Mouse (Mus musculus) brown adipose tissue, adult 24 weeks (tissue): Measurements from ENCODE around the gene Phf23. TPM values are rescaled to one million over a fixed set of nuclear protein-coding genes. Genes with fewer than 3 reads are reported as not detected.

Experiments
- H3K27ac ChIP-seq: fragments of 200-500 bp; replicated peaks from 2 replicates; pipeline ENCODE4 v1.5.1; 2012; ENCODE audit warnings: low read depth, mild to moderate bottlenecking, low read length
- H3K4me1 ChIP-seq: fragments of 200-500 bp; 2 replicates; pipeline ENCODE4 v1.6.1; 2012; ENCODE audit warnings: low read length, mixed read lengths; ENCODE audit not compliant: control insufficient read depth, insufficient read depth, insufficient read length
- H3K4me3 ChIP-seq: fragments of 200-500 bp; 2 replicates; pipeline ENCODE4 v1.5.1; 2012; ENCODE audit warnings: low read depth, mild to moderate bottlenecking, low read length, moderate library complexity; ENCODE audit not compliant: insufficient read depth
- polyA plus RNA-seq: library from polyadenylated mRNA; stranded (reverse); fragments of >200 nt; gene quantifications from 2 replicates; pipeline ENCODE4 v1.2.4, GENCODE M21; 2012; ENCODE audit not compliant: missing spikeins, insufficient read depth, insufficient read length

Gene Phf23
- polyA plus RNA-seq, 1 experiment = 24.2 TPM

DNA sequence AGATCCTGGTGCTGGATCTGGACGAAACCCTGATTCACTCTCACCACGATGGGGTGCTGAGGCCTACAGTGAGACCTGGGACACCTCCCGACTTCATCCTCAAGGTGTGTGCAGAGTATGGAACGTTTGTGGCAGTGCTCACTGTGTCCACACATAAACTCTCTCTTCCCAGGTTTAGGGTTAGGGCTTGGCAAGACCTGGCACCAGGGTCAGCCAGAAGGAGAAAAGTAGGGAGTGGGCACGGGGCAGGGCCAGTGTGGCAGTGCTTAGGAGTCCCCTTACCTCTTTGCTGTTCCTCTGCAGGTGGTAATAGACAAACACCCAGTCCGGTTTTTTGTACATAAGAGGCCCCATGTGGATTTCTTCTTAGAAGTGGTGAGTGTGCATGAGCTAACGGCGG is 11.1 kb upstream of the Phf23 start:
- Histone ChIP-seq H3K4me3 (no peak overlapping the region), H3K27ac (no peak overlapping the region), H3K4me1 (peaks cover 9% of the 10 kb centered on the region)

DNA sequence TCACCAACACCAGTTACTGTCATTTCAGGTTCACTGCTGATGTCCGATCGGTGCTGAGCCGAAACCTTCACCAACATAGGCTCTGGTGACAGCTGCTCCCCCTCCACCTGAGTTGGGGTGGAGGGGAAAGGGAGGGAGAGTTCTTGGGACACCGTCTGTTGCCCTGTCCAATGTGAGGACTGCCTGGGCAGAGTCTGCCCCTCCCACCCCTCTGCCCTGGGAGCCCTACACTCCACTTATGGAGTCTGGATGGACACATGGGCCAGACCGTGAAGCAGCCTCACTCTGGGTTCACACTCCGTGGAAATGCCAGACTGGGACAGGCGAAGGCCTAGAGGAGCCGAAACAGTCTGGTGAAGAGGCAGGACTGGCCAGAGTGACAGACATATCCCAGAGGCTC is 5.6 kb upstream of the Phf23 start:
- Histone ChIP-seq H3K27ac (peak overlapping the region; percentile 26; the same call in 1 of the 2 replicates), H3K4me3 (no peak overlapping the region), H3K4me1 (peaks cover 6% of the 10 kb centered on the region)

GRCm38 (mm10) chr11:69990850-69991691 is 4.5 kb upstream of the Phf23 start, which contains the start of gene Gabarap:
Gene Gabarap (plus strand): TSS chr11:69991143.
- H3K27ac ChIP-seq = peak within 1 kb of the TSS; percentile 97
- peaks cover 6% of the 10 kb centered on the region for H3K4me1 ChIP-seq
- H3K4me3 ChIP-seq = peak within 1 kb of the TSS; percentile 93

DNA sequence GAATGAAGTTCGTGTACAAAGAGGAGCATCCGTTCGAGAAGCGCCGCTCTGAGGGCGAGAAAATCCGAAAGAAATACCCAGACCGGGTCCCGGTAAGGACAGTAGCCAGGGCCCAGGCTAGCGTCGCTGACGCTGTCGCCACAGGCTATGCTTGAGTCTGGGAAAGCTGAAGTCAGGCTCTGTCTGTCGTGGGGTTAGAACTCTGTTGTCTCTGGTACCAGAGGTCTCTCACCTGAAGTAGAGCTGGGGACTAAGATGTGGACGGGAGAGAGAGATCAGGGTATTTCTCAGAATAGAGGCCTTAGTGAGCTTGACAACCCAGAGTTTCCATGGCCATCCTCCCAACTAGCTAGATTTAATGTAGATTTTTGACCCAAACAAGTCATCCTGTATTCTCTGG is 3.9 kb upstream of the Phf23 start:
- H3K4me1 ChIP-seq = peaks cover 6% of the 10 kb centered on the region
- H3K4me3 ChIP-seq = peak overlapping the region; percentile 93
- H3K27ac ChIP-seq = peak overlapping the region; percentile 92

DNA sequence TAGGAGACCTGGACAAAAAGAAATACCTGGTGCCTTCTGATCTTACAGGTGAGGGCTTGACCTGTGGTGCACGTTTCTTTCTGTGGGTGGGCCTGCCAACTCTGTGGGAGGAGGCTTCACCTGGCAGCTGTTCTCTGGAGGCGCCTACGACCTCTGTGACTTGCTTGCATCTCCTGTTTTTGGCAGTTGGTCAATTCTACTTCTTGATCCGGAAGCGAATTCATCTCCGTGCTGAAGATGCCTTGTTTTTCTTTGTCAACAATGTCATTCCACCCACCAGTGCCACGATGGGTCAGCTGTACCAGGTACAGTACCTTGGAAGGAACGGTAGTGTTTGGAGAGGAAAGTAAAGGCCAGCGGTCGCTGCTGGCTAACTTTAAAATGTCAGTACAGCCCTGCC is 3.2 kb upstream of the Phf23 start:
- H3K27ac ChIP-seq = peak overlapping the region; percentile 28; the same call in 1 of the 2 replicates
- peak overlapping the region; percentile 51 for H3K4me3 ChIP-seq
- H3K4me1 ChIP-seq = peaks cover 6% of the 10 kb centered on the region

- Histone ChIP-seq H3K27ac (peak overlapping the region; percentile 20; the same call in 1 of the 2 replicates), H3K4me1 (peaks cover 6% of the 10 kb centered on the region), H3K4me3 (peak overlapping the region; percentile 51)
Measured at GRCm38 (mm10) chr11:69992932-69993331, 2.6 kb upstream of the Phf23 start.

DNA sequence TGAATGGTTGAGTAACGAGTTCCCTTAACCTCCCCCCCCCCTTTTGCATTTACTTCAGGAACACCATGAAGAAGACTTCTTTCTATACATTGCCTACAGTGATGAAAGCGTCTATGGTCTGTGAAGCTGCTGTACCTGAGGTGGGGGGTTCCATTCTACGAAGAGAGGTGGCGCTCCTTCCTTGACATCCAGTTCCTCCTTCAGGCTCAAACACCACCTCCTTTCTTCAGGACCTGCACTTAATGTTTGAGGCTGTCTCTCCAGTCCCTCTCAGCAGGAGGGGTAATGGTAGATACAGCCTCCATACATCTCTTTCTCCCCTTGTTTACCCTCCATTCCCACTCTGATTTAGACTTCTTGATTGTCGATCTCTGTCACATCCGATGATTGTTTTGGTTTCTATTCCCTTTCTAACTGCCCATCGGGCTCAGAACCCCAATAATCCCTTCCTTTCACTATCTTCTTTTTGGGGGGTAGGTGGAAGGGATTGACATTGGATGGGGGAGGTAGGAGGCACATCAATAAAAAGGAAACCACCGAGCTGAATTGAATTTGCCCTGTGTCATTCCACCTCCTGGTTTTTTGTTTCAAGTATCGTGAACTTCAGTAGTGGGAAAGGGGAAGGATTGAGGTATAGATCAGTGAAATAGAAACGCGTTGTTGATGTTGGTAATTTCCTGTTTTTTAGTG is 1.0 kb upstream of the Phf23 start:
- Histone ChIP-seq H3K27ac (no peak overlapping the region), H3K4me3 (no peak overlapping the region), H3K4me1 (peaks cover 6% of the 10 kb centered on the region)

GRCm38 (mm10) chr11:69996161-69997061 is 834 bp downstream of the Phf23 start:
- Histone ChIP-seq H3K4me1 (peaks cover 4% of the 10 kb centered on the region), H3K4me3 (peak overlapping the region; percentile 99), H3K27ac (peak overlapping the region; percentile 91)

- Histone ChIP-seq H3K4me1 (peaks cover 4% of the 10 kb centered on the region), H3K27ac (peak overlapping the region; percentile 91), H3K4me3 (peak overlapping the region; percentile 99)
Measured at GRCm38 (mm10) chr11:69997070-69997509, 1.5 kb downstream of the Phf23 start.

- no peak overlapping the region for H3K27ac ChIP-seq
- H3K4me3 ChIP-seq = no peak overlapping the region
- H3K4me1 ChIP-seq = no peaks in the 10 kb centered on the region
Measured at GRCm38 (mm10) chr11:69998567-69999491, 3.3 kb downstream of the Phf23 start.

GRCm38 (mm10) chr11:69999666-70000065 is 4.1 kb downstream of the Phf23 start:
- H3K27ac ChIP-seq = peak overlapping the region; percentile 4; the same call in 1 of the 2 replicates
- H3K4me3 ChIP-seq = no peak overlapping the region
- H3K4me1 ChIP-seq = no peaks in the 10 kb centered on the region

- H3K27ac ChIP-seq = peak within 1 kb of the TSS; percentile 73
- H3K4me1 ChIP-seq = no peaks in the 10 kb centered on the region
- peak within 1 kb of the TSS; percentile 74 for H3K4me3 ChIP-seq
Measured at GRCm38 (mm10) chr11:70000396-70000898, 4.9 kb downstream of the Phf23 start, which contains the start of gene Dvl2. Gene Dvl2 (plus strand): TSS chr11:70000595.

DNA sequence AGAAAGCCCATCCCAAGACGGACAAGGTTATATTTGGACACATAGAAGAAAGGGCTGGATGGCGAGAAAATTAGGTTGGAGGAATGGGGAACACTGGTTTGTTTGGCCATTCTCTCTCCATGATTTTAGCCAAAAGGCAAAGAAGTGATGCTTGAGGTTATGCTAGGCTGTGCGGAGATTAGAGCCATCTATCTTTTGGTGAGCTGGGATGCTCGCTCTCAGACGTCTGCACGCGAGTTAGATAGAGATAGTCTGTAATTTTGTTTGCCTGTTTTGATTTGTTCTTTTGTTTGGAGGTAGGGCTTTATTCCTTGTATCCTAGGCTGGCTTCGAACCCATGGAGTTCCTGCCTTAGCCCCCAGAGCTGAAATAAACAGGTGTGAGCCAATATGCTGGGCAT is 5.6 kb downstream of the Phf23 start:
- H3K4me1 ChIP-seq = no peaks in the 10 kb centered on the region

GRCm38 (mm10) chr11:70001865-70002264 is 6.3 kb downstream of the Phf23 start:
- H3K27ac ChIP-seq = no peak overlapping the region
- no peaks in the 10 kb centered on the region for H3K4me1 ChIP-seq
- no peak overlapping the region for H3K4me3 ChIP-seq

More for the DNA sequence above, 5.6 kb downstream of the Phf23 start:
- Histone ChIP-seq H3K27ac (0 out of 2 replicates have a peak overlapping the region, but pooled peaks have one; percentile 73), H3K4me3 (peak overlapping the region; percentile 74)
